ENCODE assay signal across 8 mouse cellular contexts in genomic region chr14:105920395-105921216, GRCm38 (mm10). TPM values are rescaled to one million over a fixed set of nuclear protein-coding genes. Genes with fewer than 3 reads are reported as not detected.
DNase-seq lines count a peak whose midpoint lies in the region; ATAC-seq lines count a peak whose summit lies in the region.

No protein-coding gene starts in this region.

- H3K9me3 ChIP-seq in liver, embryonic 13.5 days (replicated peaks) = no peaks in the 10 kb centered on the region

- 0 out of 2 replicates have a peak overlapping the region, but pooled peaks have one; percentile 13 for H3K4me2 ChIP-seq in liver, embryonic 13.5 days

- intact Hi-C loops in heart, postnatal 10 days (cut with DNase I) = no loop called here

- H3K4me3 ChIP-seq in liver, embryonic 13.5 days (replicated peaks) = no peak overlapping the region

- H3K4me1 ChIP-seq in liver, embryonic 13.5 days (replicated peaks) = peaks cover 7% of the 10 kb centered on the region; the same call in 1 of the 2 replicates

- DNase-seq in ES-CJ7 (ENCODE audit: low read depth, low spot score) = peak; percentile 98
- peak; percentile 18 to 20 for DNase-seq in heart, postnatal 10 days
- DNase-seq in liver, embryonic 13.5 days = no peak
- DNase-seq in layer of hippocampus, postnatal 25 days (ENCODE audit: extremely low spot score in 1 of 2, low spot score in 1 of 2) = no peak
- DNase-seq in thymus, postnatal 14 days = no peak
- DNase-seq in left cerebral cortex, adult 11 months (ENCODE audit: low spot score) = no peak
- no peak for DNase-seq in ovary, adult 18-20 months (ENCODE audit: low spot score)

- 18% methylated on average over 23 of the region's 23 CpGs for WGBS in liver, embryonic 13.5 days (ENCODE audit: insufficient replicate concordance)

- peak; percentile 26; the same call in 1 of the 2 replicates for ATAC-seq in common myeloid progenitor, adult 5-6 weeks (replicated peaks; ENCODE audit: low read depth, poor library complexity, severe bottlenecking)
- no peak for ATAC-seq in liver, embryonic 13.5 days (ENCODE audit: low read depth)

- no peak overlapping the region for H3K9ac ChIP-seq in liver, embryonic 13.5 days

- no peak overlapping the region for H3K27ac ChIP-seq in liver, embryonic 13.5 days

- no peaks in the 10 kb centered on the region for H3K36me3 ChIP-seq in liver, embryonic 13.5 days

- 0 out of 2 replicates have a peak, but pooled peaks cover 3% of the 10 kb centered on the region for H3K27me3 ChIP-seq in liver, embryonic 13.5 days

RNA-seq across cellular contexts. Expression of gene Spry2, which starts 24.0 kb away (rescaled TPM):
- total RNA-seq in common myeloid progenitor, adult 5-6 weeks (2017) = 2.2 and 2.9 TPM in 2 replicates
- 10 to 100 TPM; 52.3 to 54.4 TPM for total RNA-seq in heart, postnatal 10 days (2021)
- polyA plus RNA-seq in liver, embryonic 13.5 days (2015; fragmentation: Nextera tagmentation; extraction: Ambion mirVana) = 5.0 and 6.5 TPM in 2 replicates
- 10 to 100 TPM; 66.5 to 78.6 TPM for total RNA-seq in layer of hippocampus, postnatal 25 days (2021)

Comparison
In these comparisons a context has a peak if more than half of its experiments do, and no peak if none do; other contexts are left out.
1. DNase-seq: peak in ES-CJ7 (single experiment) and heart, postnatal 10 days (2 of 2); none in liver, embryonic 13.5 days (single experiment), layer of hippocampus, postnatal 25 days (0 of 2), thymus, postnatal 14 days (single experiment), left cerebral cortex, adult 11 months (single experiment) and ovary, adult 18-20 months (single experiment).
2. RNA of gene Spry2, which starts 24.0 kb away (total RNA-seq): 66.5 to 78.6 TPM in layer of hippocampus, postnatal 25 days and 52.3 to 54.4 TPM in heart, postnatal 10 days; 2.2 to 2.9 TPM in common myeloid progenitor, adult 5-6 weeks; every median in the first group is over 10 times any median in the second.